Mouse (Mus musculus) cortical plate, adult 2 months (tissue): ENCODE data around the gene Pth. TPM values are rescaled to one million over a fixed set of nuclear protein-coding genes. Genes with fewer than 3 reads are reported as not detected.

Experiments
- H3K27ac ChIP-seq: fragments of 200-500 bp; 2 replicates; pipeline ENCODE4 v1.5.1; 2012; ENCODE audit warnings: low read length, control low read depth, inconsistent platforms; ENCODE audit not compliant: insufficient read depth
- H3K4me1 ChIP-seq: fragments of 200-500 bp; 2 replicates; pipeline ENCODE4 v1.6.1; 2011; ENCODE audit warnings: low read length; ENCODE audit not compliant: control insufficient read depth, insufficient read depth
- H3K4me3 ChIP-seq: fragments of 200-500 bp; 2 replicates; pipeline ENCODE4 v1.5.1; 2011; ENCODE audit warnings: mild to moderate bottlenecking, low read length, control low read depth; ENCODE audit not compliant: insufficient read depth
- CTCF ChIP-seq: fragments of 200-500 bp; IDR thresholded peaks from 2 replicates; pipeline ENCODE4 v1.5.1; 2011; ENCODE audit warnings: mild to moderate bottlenecking, control low read depth, low read length; ENCODE audit not compliant: insufficient read depth; ENCODE audit errors: extremely low read depth
- POLR2A ChIP-seq: fragments of 200-500 bp; IDR thresholded peaks from 2 replicates; pipeline ENCODE4 v1.6.1; 2011; ENCODE audit warnings: mild to moderate bottlenecking, low read length, control low read depth; ENCODE audit not compliant: insufficient read depth; ENCODE audit errors: extremely low read depth
- polyA plus RNA-seq: library from polyadenylated mRNA; depleted of rRNA; stranded (reverse); fragments of >200 nt; gene quantifications from 2 replicates; pipeline ENCODE4 v1.2.3, GENCODE M21; 2012

Pth gene
- polyA plus RNA-seq, 1 experiment: not detected

GRCm38 (mm10) chr7:113396661-113397060 is 8.3 kb upstream of the Pth start:
- Histone ChIP-seq H3K4me1 (peaks cover 3% of the 10 kb centered on the region; the same call in 1 of the 2 replicates), H3K27ac (no peak overlapping the region), H3K4me3 (no peak overlapping the region)
- TF ChIP-seq CTCF: no peak
- no peak for TF ChIP-seq POLR2A

- TF ChIP-seq POLR2A (no peak), CTCF (no peak)
- no peaks in the 10 kb centered on the region for H3K4me1 ChIP-seq
- H3K27ac ChIP-seq: no peak overlapping the region
- no peak overlapping the region for H3K4me3 ChIP-seq
Observed at GRCm38 (mm10) chr7:113391619-113392018, 3.2 kb upstream of the Pth start.

GRCm38 (mm10) chr7:113377875-113378658 is 10.3 kb downstream of the Pth start:
- TF ChIP-seq POLR2A (no peak), CTCF (peak; percentile 92)
- Histone ChIP-seq H3K27ac (no peak overlapping the region), H3K4me3 (no peak overlapping the region), H3K4me1 (no peaks in the 10 kb centered on the region; the same call in 1 of the 2 replicates)

- Histone ChIP-seq H3K4me1 (peaks cover 2% of the 10 kb centered on the region; the same call in 1 of the 2 replicates), H3K4me3 (no peak overlapping the region), H3K27ac (no peak overlapping the region)
- TF ChIP-seq POLR2A (no peak), CTCF (no peak)
Observed at GRCm38 (mm10) chr7:113372682-113373081, 15.7 kb downstream of the Pth start.

- Histone ChIP-seq H3K4me3 (peak overlapping the region; percentile 57), H3K4me1 (peaks cover 2% of the 10 kb centered on the region; the same call in 1 of the 2 replicates), H3K27ac (no peak overlapping the region)
- TF ChIP-seq CTCF: no peak
- TF ChIP-seq POLR2A: no peak
Observed at GRCm38 (mm10) chr7:113369620-113370340, 18.6 kb downstream of the Pth start.

GRCm38 (mm10) chr7:113368746-113369619 is 19.4 kb downstream of the Pth start, which contains the start of gene Btbd10:
Gene Btbd10 (minus strand): TSS chr7:113369392.
- peaks cover 2% of the 10 kb centered on the region; the same call in 1 of the 2 replicates for H3K4me1 ChIP-seq
- no peak for TF ChIP-seq CTCF
- TF ChIP-seq POLR2A: peak; percentile 95
- H3K27ac ChIP-seq: no peak within 1 kb of the TSS
- peak within 1 kb of the TSS; percentile 57 for H3K4me3 ChIP-seq

- TF ChIP-seq POLR2A: no peak
- no peak for TF ChIP-seq CTCF
- H3K27ac ChIP-seq: no peak overlapping the region
Observed at GRCm38 (mm10) chr7:113367440-113367839, 20.9 kb downstream of the Pth start.

GRCm38 (mm10) chr7:113349089-113349488 is 39.3 kb downstream of the Pth start:
- TF ChIP-seq POLR2A (no peak), CTCF (no peak)
- no peak overlapping the region for H3K4me3 ChIP-seq
- no peaks in the 10 kb centered on the region for H3K4me1 ChIP-seq
- no peak overlapping the region for H3K27ac ChIP-seq

More at GRCm38 (mm10) chr7:113367440-113367839, 20.9 kb downstream of the Pth start:
- Histone ChIP-seq H3K4me3 (no peak overlapping the region), H3K4me1 (peaks cover 2% of the 10 kb centered on the region; the same call in 1 of the 2 replicates)

GRCm38 (mm10) chr7:113347694-113348093 is 40.7 kb downstream of the Pth start:
- H3K27ac ChIP-seq: no peak overlapping the region; the same call in 1 of the 2 replicates

More at GRCm38 (mm10) chr7:113347694-113348093, 40.7 kb downstream of the Pth start:
- Histone ChIP-seq H3K4me3 (peak overlapping the region; percentile 12; the same call in 1 of the 2 replicates), H3K4me1 (no peaks in the 10 kb centered on the region)
- TF ChIP-seq CTCF: no peak
- no peak for TF ChIP-seq POLR2A
